Mouse (Mus musculus) lung, postnatal 0 days (tissue): ENCODE data around the gene Slc52a3. TPM values are rescaled to one million over a fixed set of nuclear protein-coding genes. Genes with fewer than 3 reads are reported as not detected.

Experiments
- ATAC-seq: fragments of 200-750 bp; cut with Nextera tagmentation; 2 replicates; pipeline ENCODE4 v1.8.0; 2017; ENCODE audit warnings: moderate library complexity
- DNase-seq: peaks from one replicate; pipeline ENCODE4 v3.0.0-alpha.2; 2016; ENCODE audit warnings: low spot score
- H3K27ac ChIP-seq: fragments of 300-500 bp; sonication (generic); 2 replicates; pipeline ENCODE4 v1.5.1; 2014; ENCODE audit warnings: antibody characterized with exemption, mild to moderate bottlenecking, low read length, mixed read lengths
- H3K27me3 ChIP-seq: fragments of 300-500 bp; sonication (generic); replicated peaks from 2 replicates; pipeline ENCODE4 v1.6.1; 2014; ENCODE audit warnings: low read length, mixed read lengths; ENCODE audit not compliant: insufficient read depth
- H3K36me3 ChIP-seq: fragments of 300-500 bp; sonication (generic); 2 replicates; pipeline ENCODE4 v1.6.1; 2014; ENCODE audit warnings: low read length, mixed read lengths; ENCODE audit not compliant: insufficient read depth
- H3K4me1 ChIP-seq: fragments of 300-500 bp; sonication (generic); 2 replicates; pipeline ENCODE4 v1.6.1; 2014; ENCODE audit warnings: antibody characterized with exemption, low read depth, low read length, mixed read lengths; ENCODE audit not compliant: insufficient read depth
- H3K4me2 ChIP-seq: fragments of 300-500 bp; sonication (generic); replicated peaks from 2 replicates; pipeline ENCODE4 v1.6.1; 2014; ENCODE audit warnings: low read depth, mild to moderate bottlenecking, low read length, moderate library complexity, mixed read lengths
- H3K4me3 ChIP-seq: fragments of 300-500 bp; sonication (generic); 2 replicates; pipeline ENCODE4 v1.5.1; 2014; ENCODE audit warnings: low read depth, low read length
- H3K9ac ChIP-seq: fragments of 300-500 bp; sonication (generic); replicated peaks from 2 replicates; pipeline ENCODE4 v1.6.1; 2014; ENCODE audit warnings: low read depth, mild to moderate bottlenecking
- H3K9me3 ChIP-seq: fragments of 300-500 bp; sonication (generic); 2 replicates; pipeline ENCODE4 v1.6.1; 2016; ENCODE audit warnings: low read length, mixed read lengths
- CTCF ChIP-seq: IDR thresholded peaks from 2 replicates; pipeline ENCODE4 v1.5.1; 2016; ENCODE audit warnings: antibody characterized with exemption, mild to moderate bottlenecking
- EP300 ChIP-seq: IDR thresholded peaks from 2 replicates; pipeline ENCODE4 v1.6.1; 2016; ENCODE audit warnings: antibody characterized with exemption, mild to moderate bottlenecking, control low read depth
- WGBS: fragments of 180-500 bp; shearing (Covaris S2); extraction: QIAGEN DNeasy Blood & Tissue Kit; methylation state at CpG from one replicate; pipeline ENCODE4 v1.1.7; 2014; 5-methylcytosine and 5-hydroxymethylcytosine counted together
- polyA plus RNA-seq: library from polyadenylated mRNA; unstranded; fragments of >200 nt; fragmentation: Nextera tagmentation; extraction: Ambion mirVana; gene quantifications from 2 replicates; pipeline ENCODE4 v1.2.1, GENCODE M21; 2015

Slc52a3 gene
- polyA plus RNA-seq, 1 experiment from 2014 or later, result 26.0 TPM

DNA sequence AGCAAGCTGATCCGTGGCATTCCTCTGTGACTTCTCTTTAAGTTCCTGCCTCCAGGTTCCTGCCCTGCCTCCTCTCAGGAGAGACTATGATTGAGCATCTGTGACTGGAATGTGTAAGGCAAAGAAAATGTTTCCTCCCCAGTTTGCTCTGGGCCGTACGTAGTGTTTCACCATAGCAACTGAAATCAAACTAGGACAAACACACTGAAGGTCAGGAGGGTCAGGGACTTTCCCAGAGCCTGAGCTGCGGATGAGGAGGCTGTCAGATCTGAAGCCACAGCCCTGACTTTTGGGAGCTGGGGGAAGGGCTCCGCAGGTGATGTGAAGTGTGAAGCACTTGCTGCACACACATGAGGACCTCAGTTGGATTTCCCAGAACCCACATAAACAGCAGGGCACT, 37.0 kb upstream of the Slc52a3 start:
- 19% methylated on average over 5 of the region's 5 CpGs for WGBS
- Histone ChIP-seq H3K4me1 (peaks cover 3% of the 10 kb centered on the region; the same call in 1 of the 2 replicates), H3K9me3 (no peaks in the 10 kb centered on the region), H3K27me3 (no peaks in the 10 kb centered on the region), H3K4me2 (no peak overlapping the region), H3K9ac (no peak overlapping the region), H3K36me3 (0 out of 2 replicates have a peak, but pooled peaks cover under 1% of the 10 kb centered on the region), H3K4me3 (no peak overlapping the region), H3K27ac (no peak overlapping the region)
- ATAC-seq, result peak; percentile 71
- TF ChIP-seq EP300, result peak; percentile 84
- TF ChIP-seq CTCF, result no peak
- peak; percentile 88 for DNase-seq

DNA sequence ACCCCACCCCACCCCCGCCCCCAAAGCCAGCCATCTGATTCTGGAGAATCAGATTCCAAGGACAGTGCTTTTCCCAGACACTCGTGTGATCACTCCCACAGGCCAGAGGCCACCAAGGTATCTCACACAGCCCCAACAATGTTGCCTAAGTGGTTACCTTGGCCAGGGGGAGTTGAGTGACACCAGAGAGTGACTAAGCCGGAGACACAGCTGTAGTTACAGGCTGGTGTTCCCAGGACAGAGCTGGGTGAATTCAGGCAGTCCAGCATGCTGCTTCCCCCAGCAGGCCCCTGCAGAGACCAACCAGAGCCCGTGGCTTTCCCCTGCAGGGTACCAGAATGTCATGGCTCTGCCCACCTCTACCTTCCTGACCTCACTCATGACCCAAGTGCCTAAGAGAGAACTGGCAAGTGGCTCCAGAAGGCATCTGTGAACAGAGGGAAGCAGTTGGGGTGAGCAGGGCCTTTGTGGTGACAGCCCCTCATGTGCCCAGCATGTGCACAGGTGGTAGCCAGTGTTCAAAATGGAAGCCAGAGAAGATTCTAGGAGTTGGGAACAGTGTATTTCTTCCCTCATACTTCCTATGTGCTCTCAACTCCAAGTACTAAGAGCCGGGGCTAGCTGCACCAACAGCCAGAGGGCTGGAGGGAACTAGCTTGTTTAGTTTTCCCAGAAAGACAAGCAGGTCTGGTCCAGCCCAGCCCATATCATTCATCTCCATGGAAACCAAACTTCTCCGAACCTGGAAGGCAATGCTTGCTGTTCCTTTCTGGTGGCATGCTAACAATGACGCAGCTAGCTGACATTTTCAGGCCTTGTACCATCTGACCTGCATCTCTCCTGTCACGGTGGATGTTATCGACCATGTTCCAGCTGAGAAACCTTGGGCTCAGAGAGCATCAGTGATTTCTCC, 34.8 kb upstream of the Slc52a3 start:
- H3K27me3 ChIP-seq, result no peaks in the 10 kb centered on the region
- peak; percentile 17 for ATAC-seq
- WGBS, result 49% methylated on average over 9 of the region's 9 CpGs
- no peak overlapping the region for H3K9ac ChIP-seq
- H3K36me3 ChIP-seq, result 0 out of 2 replicates have a peak, but pooled peaks cover 4% of the 10 kb centered on the region
- peak; percentile 40 for DNase-seq
- H3K9me3 ChIP-seq, result no peaks in the 10 kb centered on the region
- no peak overlapping the region for H3K4me2 ChIP-seq
- peaks cover 3% of the 10 kb centered on the region; the same call in 1 of the 2 replicates for H3K4me1 ChIP-seq
- H3K4me3 ChIP-seq, result no peak overlapping the region
- TF ChIP-seq CTCF (no peak), EP300 (no peak)
- peak overlapping the region; percentile 38; the same call in 1 of the 2 replicates for H3K27ac ChIP-seq

DNA sequence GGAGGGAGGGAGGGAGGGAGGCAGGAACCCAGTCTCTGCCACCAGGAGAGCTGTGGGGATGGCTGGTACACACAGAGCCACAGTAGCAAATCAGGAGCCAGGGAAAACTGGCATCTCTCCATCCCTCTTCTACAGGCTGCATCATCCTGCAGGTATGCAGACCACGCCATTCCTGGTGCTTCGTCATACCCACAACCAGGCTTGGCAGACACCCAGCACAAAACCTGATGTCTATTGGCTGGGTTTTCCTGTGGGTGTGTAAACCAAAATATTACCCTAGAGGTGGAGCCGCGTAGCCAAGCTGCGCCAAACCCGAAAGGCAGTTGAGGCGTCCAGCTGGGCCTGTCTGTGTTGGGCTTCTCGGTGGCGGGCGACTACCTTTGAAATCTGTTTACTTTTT, 33.8 kb upstream of the Slc52a3 start:
- Histone ChIP-seq H3K36me3 (0 out of 2 replicates have a peak, but pooled peaks cover 4% of the 10 kb centered on the region), H3K27ac (peak overlapping the region; percentile 54; the same call in 1 of the 2 replicates), H3K4me3 (no peak overlapping the region), H3K9ac (no peak overlapping the region), H3K9me3 (no peaks in the 10 kb centered on the region), H3K4me2 (no peak overlapping the region), H3K27me3 (no peaks in the 10 kb centered on the region), H3K4me1 (peaks cover 3% of the 10 kb centered on the region; the same call in 1 of the 2 replicates)
- ATAC-seq, result peak; percentile 92
- TF ChIP-seq EP300 (peak; percentile 65), CTCF (peak; percentile 17; the same call in 1 of the 2 replicates)
- DNase-seq, result peak; percentile 95
- 18% methylated on average over 10 of the region's 10 CpGs for WGBS

DNA sequence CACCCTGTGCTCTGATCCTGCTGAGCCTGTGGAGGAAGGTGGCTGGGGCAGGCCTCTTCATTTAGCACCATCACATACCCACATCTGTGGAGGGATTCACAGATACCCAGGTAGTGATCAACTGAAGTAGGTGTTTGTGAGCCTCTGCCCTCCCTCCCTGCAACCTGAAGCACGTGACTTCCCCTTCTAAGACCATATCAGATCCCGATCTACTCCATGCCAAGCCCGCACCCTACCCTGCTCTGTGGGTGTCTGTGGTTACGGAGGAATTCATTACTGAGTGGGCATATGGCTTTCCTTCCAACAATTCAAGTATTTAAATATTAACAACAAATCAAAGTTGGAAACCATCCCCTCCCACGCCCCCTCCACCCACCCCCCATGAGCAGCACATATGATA, 33.0 kb upstream of the Slc52a3 start:
- Histone ChIP-seq H3K4me3 (no peak overlapping the region), H3K36me3 (0 out of 2 replicates have a peak, but pooled peaks cover 4% of the 10 kb centered on the region), H3K4me1 (peaks cover 9% of the 10 kb centered on the region; the same call in 1 of the 2 replicates), H3K9me3 (no peaks in the 10 kb centered on the region), H3K4me2 (no peak overlapping the region), H3K27me3 (no peaks in the 10 kb centered on the region), H3K9ac (no peak overlapping the region), H3K27ac (0 out of 2 replicates have a peak overlapping the region, but pooled peaks have one; percentile 54)
- ATAC-seq (no peak), DNase-seq (no peak)
- WGBS, result 86% methylated on average over 5 of the region's 5 CpGs
- TF ChIP-seq CTCF, result no peak
- no peak for TF ChIP-seq EP300

DNA sequence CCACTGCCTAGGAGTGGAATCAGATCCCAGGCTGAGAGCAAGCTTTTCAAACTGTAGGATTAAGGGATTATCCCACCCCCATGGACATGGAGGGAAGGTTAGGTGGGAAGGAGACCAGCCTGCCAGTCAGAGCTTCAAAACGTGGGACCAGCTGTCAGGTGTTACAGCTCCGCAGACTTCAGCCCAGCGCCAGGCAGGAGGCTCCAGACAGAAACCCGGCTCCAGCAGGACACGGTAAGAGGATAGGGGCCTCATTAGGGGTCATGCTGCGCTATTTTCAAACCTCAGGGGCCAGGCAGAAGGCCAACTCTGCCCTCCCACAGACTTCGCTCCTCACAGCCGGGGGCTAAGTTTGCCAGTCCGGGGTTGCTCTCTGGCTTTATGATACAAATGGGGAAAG, 32.3 kb upstream of the Slc52a3 start:
- TF ChIP-seq EP300, result no peak
- TF ChIP-seq CTCF, result no peak
- 0 out of 2 replicates have a peak, but pooled peaks cover 4% of the 10 kb centered on the region for H3K36me3 ChIP-seq
- no peak for DNase-seq
- H3K9ac ChIP-seq, result no peak overlapping the region
- ATAC-seq, result no peak
- no peak overlapping the region for H3K27ac ChIP-seq
- WGBS, result 38% methylated on average over 9 of the region's 9 CpGs
- no peak overlapping the region for H3K4me3 ChIP-seq
- no peaks in the 10 kb centered on the region for H3K27me3 ChIP-seq
- no peak overlapping the region for H3K4me2 ChIP-seq
- H3K4me1 ChIP-seq, result peaks cover 12% of the 10 kb centered on the region; the same call in 1 of the 2 replicates
- no peaks in the 10 kb centered on the region for H3K9me3 ChIP-seq

DNA sequence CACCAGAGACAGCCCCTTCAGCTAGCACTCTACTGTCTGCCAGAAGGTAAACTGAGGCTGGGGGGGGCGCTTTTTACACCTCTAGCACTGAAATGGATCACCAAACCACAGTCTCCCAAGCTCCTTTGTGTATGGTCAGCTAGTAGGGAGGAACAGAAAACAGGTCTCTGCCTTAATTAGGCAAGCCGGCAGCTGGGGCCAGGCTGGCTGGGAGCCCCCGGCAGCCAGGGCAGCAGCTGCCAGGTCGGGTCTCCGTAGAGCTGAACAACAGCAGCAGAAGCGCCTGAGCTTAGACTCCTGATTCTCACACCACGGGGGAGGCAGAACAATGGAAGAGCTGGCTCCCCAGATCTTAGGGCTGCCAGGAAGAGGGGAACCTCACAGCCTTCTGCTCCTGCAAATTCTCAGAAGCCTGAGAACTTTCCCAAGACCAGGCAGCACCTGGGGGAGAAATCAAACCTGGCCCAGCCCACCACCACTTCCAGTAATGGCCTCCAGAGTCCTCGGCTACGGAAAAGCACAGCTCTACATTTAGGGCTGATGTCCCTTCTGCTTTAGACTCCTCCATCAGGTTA, 29.0 kb upstream of the Slc52a3 start:
- H3K9ac ChIP-seq, result no peak overlapping the region
- peaks cover 31% of the 10 kb centered on the region for H3K4me1 ChIP-seq
- H3K9me3 ChIP-seq, result no peaks in the 10 kb centered on the region
- no peak overlapping the region for H3K27ac ChIP-seq
- no peak overlapping the region for H3K4me3 ChIP-seq
- no peak for ATAC-seq
- H3K4me2 ChIP-seq, result no peak overlapping the region
- 54% methylated on average over 9 of the region's 9 CpGs for WGBS
- H3K36me3 ChIP-seq, result 0 out of 2 replicates have a peak, but pooled peaks cover 7% of the 10 kb centered on the region
- TF ChIP-seq CTCF (no peak), EP300 (no peak)
- no peaks in the 10 kb centered on the region for H3K27me3 ChIP-seq
- DNase-seq, result no peak
